ENCODE assay signal across 8 mouse cellular contexts in genomic region chr9:31211690-31212499, GRCm38 (mm10). TPM values are rescaled to one million over a fixed set of nuclear protein-coding genes. Genes with fewer than 3 reads are reported as not detected.
DNase-seq lines count a peak whose midpoint lies in the region; ATAC-seq lines count a peak whose summit lies in the region.

Gene Aplp2 (minus strand): TSS chr9:31211815.

- H3K4me3 ChIP-seq in hindbrain, embryonic 12.5 days: peak within 1 kb of the TSS; percentile 97

- H3K4me1 ChIP-seq in hindbrain, embryonic 12.5 days: peaks cover 27% of the 10 kb centered on the region

- peak within 1 kb of the TSS; percentile 95 for H3K27ac ChIP-seq in hindbrain, embryonic 12.5 days

- H3K36me3 ChIP-seq in hindbrain, embryonic 12.5 days: no peaks in the 10 kb centered on the region

- WGBS in hindbrain, embryonic 12.5 days: under 1% methylated on average over 63 of the region's 63 CpGs

- H3K9me3 ChIP-seq in hindbrain, embryonic 12.5 days (replicated peaks): no peaks in the 10 kb centered on the region

- DNase-seq in NIH3T3 (ENCODE audit: low read depth): peak; percentile 96
- peak; percentile 99 for DNase-seq in cerebellum, postnatal 10 days
- DNase-seq in frontal cortex, postnatal 10 days (ENCODE audit: low spot score in 2 of 2): peak; percentile 96 to 98
- DNase-seq in layer of hippocampus, postnatal 14 days (ENCODE audit: low spot score in 2 of 2): peak; percentile 96 to 99
- DNase-seq in lung, postnatal 14 days: peak; percentile 99
- peak; percentile 96 for DNase-seq in retina, adult 2 months (ENCODE audit: low read depth, low spot score)
- peak; percentile 96 for DNase-seq in thymus, postnatal 36 days

- peak within 1 kb of the TSS; percentile 94 for H3K9ac ChIP-seq in hindbrain, embryonic 12.5 days

- ATAC-seq in hindbrain, embryonic 12.5 days (ENCODE audit: low FRiP score): peak; percentile 99

- H3K4me2 ChIP-seq in hindbrain, embryonic 12.5 days (replicated peaks): peak within 1 kb of the TSS; percentile 96

- H3K27me3 ChIP-seq in hindbrain, embryonic 12.5 days: no peaks in the 10 kb centered on the region

RNA-seq across cellular contexts. Expression of gene Aplp2, which starts in this region (rescaled TPM):
- 289 and 297 TPM in 2 replicates for polyA plus RNA-seq in hindbrain, embryonic 12.5 days (2016; fragmentation: Nextera tagmentation; extraction: Ambion mirVana)
- 100 to 1,000 TPM; 441 to 464 TPM for total RNA-seq in layer of hippocampus, postnatal 14 days (2021)

Comparison
In these comparisons a context has a peak if more than half of its experiments do, and no peak if none do; other contexts are left out.
1. Peak in every context shown above with its lines: DNase-seq, ATAC-seq, H3K4me3 ChIP-seq and H3K27ac ChIP-seq.